Mouse (Mus musculus): ENCODE data around the gene Mettl9.

- no peak for TF ChIP-seq POLR2A (IDR thresholded peaks at IDR 0.05; ENCODE audit: borderline replicate concordance, extremely low read depth, low read depth, low read length)
- no peak for TF ChIP-seq CTCF (IDR thresholded peaks at IDR 0.05; ENCODE audit: insufficient read depth, low read length)
Measured at GRCm38 (mm10) chr7:121111321-121111720, 77.1 kb downstream of the Mettl9 start.

All from lung, adult 2 months (tissue).